Mouse (Mus musculus) cerebellum, adult 11-12 months (tissue): Measurements from ENCODE around the gene Ppp1r2.
A peak's percentile ranks its signal among the peaks of the same experiment; 100 is the strongest.
"Not testable (repeated sequence)": the region's sequence is repeated elsewhere in the genome, so short reads cannot be mapped to it uniquely, and the experiment has no call there.

Experiments
- DNase-seq: peaks from one replicate; pipeline ENCODE4 v3.0.0; 2022

The Ppp1r2 gene

DNA sequence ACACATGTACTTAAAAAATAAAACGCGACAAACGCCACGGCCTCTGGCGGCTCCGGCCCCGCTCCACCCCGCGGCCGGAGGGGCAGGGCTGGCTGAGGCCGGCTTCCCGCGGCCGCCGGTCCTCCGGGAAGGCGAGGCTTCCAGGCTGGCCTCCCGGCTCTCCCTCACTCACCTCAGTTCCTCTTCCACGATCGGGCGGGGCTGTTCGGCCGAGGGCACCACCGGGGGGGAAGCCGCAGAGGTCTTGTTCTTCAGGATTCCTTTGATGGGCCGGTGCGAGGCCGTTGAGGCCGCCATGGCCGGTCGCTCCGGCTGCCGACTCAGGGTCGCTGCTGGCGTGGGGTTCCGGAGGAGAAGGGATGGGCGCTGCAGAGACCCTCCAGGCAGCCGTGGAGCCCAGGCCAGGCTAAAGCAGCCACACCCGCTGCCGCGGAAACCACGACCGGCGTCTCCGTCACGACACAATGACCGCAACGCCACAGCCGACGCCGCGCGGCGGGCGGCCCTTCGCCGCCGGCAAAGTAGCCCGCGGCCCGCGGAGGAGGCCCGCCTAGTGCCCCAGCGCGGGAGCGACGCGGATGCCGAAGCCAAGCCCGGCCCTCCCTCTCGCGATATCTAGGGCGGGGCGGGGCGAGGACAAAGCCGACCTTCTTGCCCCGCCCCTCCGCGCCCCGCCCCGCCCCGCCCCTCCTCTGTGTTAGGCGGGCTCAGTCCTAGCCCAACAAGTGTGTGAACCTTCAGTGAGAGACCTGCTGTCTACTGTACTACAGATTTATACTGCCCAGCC lies at the start of gene Ppp1r2:
Ppp1r2 (minus strand) TSS at position 604 of the 787 bp plus-strand sequence.
- peak; percentile 87 for DNase-seq

DNA sequence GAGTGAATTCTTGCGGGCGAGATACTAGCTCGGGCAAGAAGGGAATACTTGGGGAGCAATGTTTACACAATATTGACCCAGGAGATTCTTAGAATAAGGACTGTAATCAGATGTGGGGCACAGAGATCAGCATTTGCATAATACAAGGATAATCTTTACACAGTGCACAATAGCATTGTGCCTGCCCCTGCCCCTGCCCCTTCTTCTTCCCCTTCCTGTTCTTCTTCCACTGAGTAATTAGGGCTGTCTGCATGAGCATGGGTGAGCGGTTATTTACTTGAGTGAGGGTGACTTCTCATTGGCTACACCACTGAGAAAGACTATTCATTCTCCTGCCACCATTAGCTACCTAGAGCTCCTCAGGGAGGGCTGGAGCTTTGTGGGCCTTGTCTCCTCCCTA lies 46.4 kb upstream of the Ppp1r2 start:
- no peak for DNase-seq

DNA sequence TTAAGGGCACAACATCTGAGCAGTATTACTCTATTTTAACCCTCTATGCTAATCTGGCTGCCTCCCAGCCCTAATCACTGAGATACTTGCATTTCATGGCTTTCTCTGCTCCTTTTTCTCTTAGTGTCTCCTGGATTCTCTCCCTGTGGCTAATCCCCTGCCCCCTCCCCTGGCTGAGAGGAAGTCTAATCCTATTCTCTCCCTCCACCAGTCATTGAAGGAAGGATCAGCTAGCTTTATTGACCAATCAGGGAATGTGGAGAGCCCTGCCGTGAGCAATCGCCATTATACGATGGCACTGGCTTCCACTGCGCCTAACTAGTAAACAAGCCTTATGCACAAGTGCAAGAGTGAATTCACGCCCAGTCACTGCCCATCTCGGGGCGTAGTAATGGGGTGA lies 45.9 kb upstream of the Ppp1r2 start:
- no peak for DNase-seq

GRCm38 (mm10) chr16:31319723-31320122 lies 44.6 kb upstream of the Ppp1r2 start:
- DNase-seq, result not testable (repeated sequence)

DNA sequence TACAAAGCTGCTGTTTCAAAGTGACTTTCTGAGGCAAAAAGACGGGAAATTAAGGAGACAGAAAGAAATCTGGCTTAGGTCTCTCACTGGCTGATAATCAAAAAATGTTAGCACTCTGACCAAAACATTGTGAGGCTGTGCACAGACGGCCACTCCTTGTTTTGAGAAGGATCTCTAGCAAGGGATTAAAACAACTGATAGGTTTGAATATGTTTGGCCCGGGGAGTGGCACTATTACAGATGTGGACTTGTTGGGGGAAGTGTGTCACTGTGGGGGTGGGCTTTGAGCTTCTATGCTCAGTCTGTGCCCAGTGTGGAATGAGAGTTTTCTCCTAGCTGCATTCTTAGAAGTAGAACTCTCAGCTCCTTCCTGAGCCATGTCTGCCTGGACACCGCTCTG lies 44.2 kb upstream of the Ppp1r2 start:
- no peak for DNase-seq

DNA sequence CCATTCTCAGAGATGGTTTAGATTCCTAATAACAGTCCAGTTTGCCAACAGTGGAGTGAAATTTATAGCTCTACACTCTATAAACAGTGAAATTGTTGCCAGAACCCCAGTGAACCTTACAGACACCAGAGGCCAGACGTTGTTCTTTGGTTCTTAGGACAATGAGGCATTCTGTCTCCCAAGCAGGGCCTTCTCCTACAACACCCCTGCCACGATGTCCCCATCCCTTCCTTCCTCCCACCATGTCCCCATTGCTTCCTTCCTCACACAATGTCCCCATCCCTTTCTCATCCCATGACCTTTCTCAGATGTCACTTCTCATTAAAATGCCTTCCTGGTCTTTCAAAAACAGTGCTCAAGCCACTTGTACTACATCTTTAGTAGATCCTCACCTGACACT lies 43.3 kb upstream of the Ppp1r2 start:
- DNase-seq, result no peak

GRCm38 (mm10) chr16:31316246-31317143 lies 41.4 kb upstream of the Ppp1r2 start:
- DNase-seq, result peak; percentile 7

- DNase-seq, result no peak
Measured at GRCm38 (mm10) chr16:31315294-31315693, 40.2 kb upstream of the Ppp1r2 start.

GRCm38 (mm10) chr16:31314497-31315233 lies 39.6 kb upstream of the Ppp1r2 start, which contains the start of gene Apod:
Gene Apod, minus strand, starts transcription at chr16:31314808.
- peak; percentile 13 for DNase-seq

DNA sequence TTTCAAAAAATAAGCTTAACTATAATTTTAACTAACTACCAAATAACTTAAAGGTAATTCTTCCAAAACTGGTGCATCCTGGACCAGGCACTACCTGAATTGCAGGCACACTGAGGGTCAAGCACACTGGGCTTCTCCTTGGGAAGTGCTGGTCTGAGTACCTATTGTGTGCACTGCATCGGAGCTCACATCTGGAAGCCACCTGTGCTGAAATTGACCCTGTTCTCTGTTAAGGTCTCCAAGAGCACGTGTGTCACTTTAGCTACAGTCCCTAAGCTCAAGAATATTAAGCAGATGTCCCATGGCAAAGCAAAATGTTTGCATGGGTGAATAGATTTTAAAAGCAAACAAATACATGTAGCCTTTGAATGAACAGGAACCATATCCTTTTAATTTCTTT lies 38.5 kb upstream of the Ppp1r2 start:
- no peak for DNase-seq

DNA sequence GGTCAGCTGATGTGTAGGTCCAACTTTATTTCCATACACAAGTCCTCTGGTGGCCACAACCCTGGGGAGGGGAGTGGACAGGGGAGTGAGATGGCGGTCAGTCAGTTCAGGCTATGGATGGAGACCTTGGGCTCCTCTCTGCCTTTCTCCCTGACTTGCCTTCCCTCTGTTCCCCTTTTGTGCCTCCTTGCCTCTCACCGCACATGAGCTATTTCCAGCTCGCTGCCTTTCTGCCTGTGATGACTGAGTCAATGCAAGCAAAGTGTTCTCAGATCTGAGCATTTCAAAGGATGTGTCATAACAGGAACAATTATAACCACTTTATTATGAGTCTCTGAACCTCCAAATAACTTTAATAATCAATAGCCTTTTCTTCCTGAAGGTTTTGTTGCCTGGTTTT lies 37.2 kb upstream of the Ppp1r2 start:
- DNase-seq, result no peak

DNA sequence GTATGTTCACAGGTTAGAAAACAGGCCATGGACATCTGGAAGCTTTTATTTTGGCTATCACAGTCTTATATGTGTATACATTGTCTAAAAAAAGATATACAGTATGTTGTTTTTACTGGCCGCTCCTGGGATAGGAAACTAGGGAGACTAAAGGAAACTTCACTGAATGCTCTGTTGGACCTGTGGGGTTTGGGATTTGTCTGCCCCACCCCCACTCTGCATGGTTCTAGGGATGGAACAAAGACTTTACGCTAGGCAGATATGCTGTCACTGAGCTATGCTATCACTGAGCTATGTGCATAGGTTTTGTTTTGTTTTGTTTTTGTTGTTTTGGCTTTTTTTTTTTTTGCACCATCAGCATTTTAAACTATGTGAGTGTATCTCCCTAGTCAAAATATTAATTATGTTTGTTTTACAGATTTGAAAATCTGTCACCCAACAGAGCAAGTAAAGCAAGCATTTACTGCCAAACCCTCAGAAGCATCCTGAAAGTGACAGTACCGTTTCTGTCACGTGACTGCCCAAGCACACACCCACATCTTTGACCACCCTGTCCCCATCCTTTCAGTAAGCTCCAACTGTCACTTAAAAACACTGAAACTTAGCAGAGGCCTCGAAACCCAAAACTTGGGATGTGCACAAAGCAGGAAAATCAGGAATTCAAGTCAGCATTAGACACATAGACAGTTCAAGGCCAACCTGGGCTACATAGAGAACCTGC lies 30.3 kb upstream of the Ppp1r2 start:
- DNase-seq, result no peak

GRCm38 (mm10) chr16:31303276-31303675 lies 28.2 kb upstream of the Ppp1r2 start:
- no peak for DNase-seq

DNA sequence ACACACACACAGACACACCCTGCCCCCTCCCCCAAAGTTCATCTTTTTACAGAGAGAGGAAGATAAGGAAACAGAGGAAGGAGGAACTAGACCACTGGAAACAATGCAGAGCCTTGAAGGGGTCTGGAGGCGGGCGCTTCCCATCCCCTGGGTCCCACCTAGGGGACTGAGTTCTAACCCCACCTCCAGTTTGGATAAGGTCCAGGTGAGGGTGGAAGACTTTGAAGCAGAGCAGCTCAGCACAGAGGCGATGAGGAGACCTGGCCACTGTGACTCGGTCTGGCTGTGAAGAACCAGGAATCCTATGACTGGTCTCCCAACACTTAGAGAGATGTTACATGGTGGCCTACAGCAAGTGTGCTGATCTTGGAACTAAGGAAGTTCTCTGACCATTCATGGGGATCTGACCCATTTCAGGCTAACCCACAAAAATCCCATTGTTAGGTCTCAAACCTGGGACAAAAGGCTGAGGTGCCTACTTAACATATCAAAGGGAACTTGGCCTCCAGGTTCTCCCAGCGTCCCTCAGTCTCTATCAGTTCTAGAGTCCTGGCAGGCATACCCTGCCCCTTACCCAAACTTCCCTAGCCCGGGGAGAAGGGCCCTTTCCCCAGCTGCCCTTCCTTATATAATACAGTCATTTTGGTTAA lies 25.9 kb upstream of the Ppp1r2 start:
- DNase-seq, result no peak

GRCm38 (mm10) chr16:31300467-31300866 lies 25.4 kb upstream of the Ppp1r2 start:
- no peak for DNase-seq

GRCm38 (mm10) chr16:31299960-31300353 lies 24.9 kb upstream of the Ppp1r2 start:
- DNase-seq, result no peak

DNA sequence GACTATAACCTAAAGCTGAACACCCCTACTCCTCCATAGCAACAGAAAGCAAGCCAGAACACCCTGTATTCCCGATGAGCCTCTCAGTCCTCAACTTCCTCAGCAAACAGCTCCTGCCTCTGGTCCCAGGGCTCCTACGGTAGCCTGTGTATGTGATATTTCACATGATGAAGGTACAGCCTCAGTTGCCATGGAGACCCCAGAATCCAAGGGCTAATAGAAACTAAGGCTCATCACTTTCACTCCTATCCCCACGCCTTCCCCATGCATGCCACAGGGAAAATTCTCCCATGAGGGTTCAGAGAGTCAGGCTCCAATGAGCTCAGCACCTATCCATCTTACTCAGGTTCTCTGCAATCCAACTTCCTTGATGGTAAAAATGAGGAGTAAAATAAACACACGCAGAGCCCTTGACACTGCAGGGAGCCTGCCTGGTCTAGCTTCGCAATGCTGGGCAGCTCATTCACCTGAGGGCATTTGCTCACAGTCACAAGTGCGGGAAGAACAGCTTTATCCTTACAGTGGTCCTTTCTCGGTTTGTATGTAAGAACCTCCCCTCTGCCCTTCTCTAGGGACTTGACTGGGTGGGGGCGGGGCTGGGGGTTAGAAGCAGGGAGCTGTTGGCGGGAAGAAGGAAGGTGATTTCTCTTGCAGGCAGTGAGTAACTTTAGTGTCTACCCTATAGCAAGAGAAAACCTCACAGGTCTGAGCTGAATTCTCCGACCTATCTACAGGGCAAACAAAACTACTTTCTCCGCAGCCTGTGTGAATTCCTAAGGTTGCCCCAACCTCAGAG lies 24.3 kb upstream of the Ppp1r2 start:
- DNase-seq, result no peak

DNA sequence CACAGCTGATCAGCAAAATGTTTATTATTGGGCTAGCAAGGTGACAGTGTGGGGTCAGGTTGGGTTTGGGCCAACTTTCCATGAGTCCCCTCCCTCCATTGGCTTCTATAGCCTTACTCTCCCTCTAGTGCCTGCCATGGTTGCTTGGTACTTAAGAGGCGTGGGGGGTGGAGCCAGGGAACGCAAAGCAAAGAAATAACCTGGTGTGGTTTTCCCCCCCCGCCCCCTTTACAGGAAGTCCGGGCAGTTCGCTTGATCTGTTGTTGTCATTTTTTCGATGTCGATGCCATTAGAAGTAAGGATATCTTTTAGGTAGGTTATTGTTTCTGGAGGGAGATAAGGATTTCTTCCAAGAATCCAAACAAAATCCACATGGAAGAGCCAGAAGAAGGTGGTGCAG lies 22.0 kb upstream of the Ppp1r2 start:
- DNase-seq, result no peak

GRCm38 (mm10) chr16:31293761-31294160 lies 18.7 kb upstream of the Ppp1r2 start:
- no peak for DNase-seq

DNA sequence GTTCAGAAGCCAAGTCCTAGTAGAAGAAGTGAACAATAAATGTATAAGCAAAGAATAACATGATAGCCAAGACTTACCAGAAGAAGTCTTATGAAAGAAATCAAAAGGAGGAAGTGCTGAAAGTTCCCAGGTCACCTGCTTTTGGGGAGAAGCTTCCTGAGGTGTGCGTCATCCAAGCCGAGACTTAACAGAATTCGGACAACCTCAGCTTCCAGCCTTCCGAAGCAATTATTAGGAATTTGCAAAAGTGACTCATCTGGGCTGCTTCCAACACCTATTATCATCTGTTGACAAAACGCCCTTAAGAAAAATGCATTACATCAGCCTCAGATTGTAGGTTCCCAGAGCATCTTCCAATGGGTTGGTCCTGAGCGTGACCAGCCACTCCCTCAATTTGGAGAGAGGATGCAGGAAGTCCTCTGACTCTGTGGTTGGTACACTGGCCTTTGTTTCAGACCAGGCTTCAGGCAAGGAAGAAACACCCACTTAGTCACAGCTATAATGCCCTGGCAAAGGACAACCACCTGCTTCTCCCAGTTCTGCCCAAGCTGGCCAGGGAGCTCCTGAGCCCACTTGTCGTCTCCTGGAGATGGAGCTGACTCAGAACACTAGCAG lies 15.8 kb upstream of the Ppp1r2 start:
- DNase-seq, result no peak

- DNase-seq, result no peak
Measured at GRCm38 (mm10) chr16:31290281-31290680, 15.2 kb upstream of the Ppp1r2 start.
